Mouse (Mus musculus) colon, adult 2 months (tissue): ENCODE data around the gene Dynlt1f. TPM values are rescaled to one million over a fixed set of nuclear protein-coding genes. Genes with fewer than 3 reads are reported as not detected.

Experiments used
- polyA plus RNA-seq: library from polyadenylated mRNA; depleted of rRNA; stranded (reverse); fragments of >200 nt; gene quantifications from 2 replicates; pipeline ENCODE4 v1.2.3, GENCODE M21; 2012; rRNA removed

Gene Dynlt1f
- polyA plus RNA-seq = 49.6 and 57.8 TPM in 2 replicates

DNA sequence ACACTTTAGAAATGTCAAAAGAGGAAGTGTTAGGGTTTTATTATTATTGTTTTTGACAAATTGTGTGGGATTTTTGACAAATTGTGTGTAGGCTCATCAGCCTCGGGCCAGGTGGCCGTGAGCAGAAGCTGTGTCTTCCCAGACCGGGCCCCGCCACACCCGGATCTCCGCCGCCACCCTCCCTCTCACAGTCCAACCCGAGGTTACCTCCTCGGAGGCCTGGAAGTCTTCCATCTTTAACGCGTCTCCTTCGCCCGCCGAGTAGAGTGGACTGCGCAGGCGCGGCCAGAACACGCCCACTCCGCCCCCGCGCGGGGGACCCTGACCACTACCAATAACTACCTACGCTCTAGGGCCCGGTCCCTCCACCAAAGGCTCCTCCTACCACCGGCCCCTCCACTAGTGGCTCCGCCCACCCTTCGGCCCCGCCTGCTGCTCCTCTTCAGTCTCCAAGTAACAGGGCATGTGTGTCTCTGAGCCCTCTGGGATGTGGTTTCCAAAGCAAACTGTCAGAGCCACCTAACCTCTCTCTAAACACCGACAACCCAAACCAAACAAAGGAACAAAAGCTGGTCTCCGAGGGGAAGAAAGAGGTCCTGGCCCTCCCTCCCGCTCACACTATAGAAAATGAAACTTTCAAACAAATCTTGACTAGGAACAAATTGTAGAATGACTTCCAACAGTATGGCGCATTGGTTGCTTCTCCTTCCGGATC is at the start of gene Dynlt1f:
Gene Dynlt1f, minus strand, starts transcription at position 334 of the 715 bp plus-strand sequence.

DNA sequence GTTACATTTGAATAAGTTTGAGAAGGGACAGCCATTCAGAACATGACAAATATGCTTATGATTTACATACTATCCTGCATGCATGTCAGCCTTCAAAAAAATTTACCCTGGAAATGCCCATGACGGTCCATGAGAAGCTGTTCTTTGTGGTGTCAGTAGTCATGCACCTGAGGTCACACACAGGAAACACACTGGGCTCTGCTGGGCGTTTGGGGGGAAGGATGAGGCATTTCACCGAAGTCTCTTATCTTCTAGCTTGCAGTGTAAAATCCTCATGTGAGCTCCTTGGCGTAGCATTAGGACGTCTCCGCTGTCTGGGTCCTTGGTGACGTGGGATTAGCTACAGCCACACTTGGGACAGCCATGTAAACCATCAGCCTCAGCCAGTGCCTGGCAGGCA is 3.1 kb upstream of the Dynlt1f start, which contains the start of gene Sytl3:
Gene Sytl3, plus strand, starts transcription at position 293 of the 400 bp plus-strand sequence.

DNA sequence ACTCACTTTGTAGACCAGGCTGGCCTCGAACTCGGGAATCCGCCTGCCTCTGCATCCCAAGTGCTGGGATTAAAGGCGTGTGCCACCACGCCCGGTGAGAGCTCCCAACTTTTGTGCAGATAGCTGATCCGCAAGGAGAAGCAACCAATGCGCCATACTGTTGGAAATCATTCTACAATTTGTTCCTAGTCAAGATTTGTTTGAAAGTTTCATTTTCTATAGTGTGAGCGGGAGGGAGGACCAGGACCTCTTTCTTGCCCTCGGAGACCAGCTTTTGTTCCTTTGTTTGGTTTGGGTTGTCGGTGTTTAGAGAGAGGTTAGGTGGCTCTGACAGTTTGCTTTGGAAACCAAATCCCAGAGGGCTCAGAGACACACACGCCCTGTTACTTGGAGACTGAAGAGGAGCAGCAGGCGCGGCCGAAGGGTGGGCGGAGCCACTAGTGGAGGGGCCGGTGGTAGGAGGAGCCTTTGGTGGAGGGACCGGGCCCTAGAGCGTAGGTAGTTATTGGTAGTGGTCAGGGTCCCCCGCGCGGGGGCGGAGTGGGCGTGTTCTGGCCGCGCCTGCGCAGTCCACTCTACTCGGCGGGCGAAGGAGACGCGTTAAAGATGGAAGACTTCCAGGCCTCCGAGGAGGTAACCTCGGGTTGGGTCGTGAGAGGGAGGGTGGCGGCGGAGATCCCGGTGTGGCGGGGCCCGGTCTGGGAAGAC is 54.3 kb downstream of the Dynlt1f start, which contains the start of gene Dynlt1c:
Gene Dynlt1c, plus strand, starts transcription at position 468 of the 708 bp plus-strand sequence.

Other genes with a start within 250 kb of the Dynlt1f start
- gene Dynlt1b, start 225.8 kb downstream of the Dynlt1f start, polyA plus RNA-seq = 194 and 217 TPM in 2 replicates
- gene Dynlt1c, start 54.2 kb downstream of the Dynlt1f start, polyA plus RNA-seq = 7.6 and 8.9 TPM in 2 replicates
- gene Sytl3, start 3.2 kb upstream of the Dynlt1f start, polyA plus RNA-seq = 0.21 and 0.34 TPM in 2 replicates
- 165 and 220 TPM in 2 replicates for gene Ezr, start 126.9 kb upstream of the Dynlt1f start, polyA plus RNA-seq